Mouse (Mus musculus) lung, postnatal 0 days (tissue): ENCODE results near the gene B3galt4. TPM values are rescaled to one million over a fixed set of nuclear protein-coding genes. Genes with fewer than 3 reads are reported as not detected.
"Not testable (repeated sequence)": the region's sequence is repeated elsewhere in the genome, so short reads cannot be mapped to it uniquely, and the experiment has no call there.

Source experiments
- ATAC-seq: fragments of 200-750 bp; cut with Nextera tagmentation; 2 replicates; pipeline ENCODE4 v1.8.0; 2017; ENCODE audit warnings: moderate library complexity
- DNase-seq: peaks from one replicate; pipeline ENCODE4 v3.0.0-alpha.2; 2016; ENCODE audit warnings: low spot score
- H3K27ac ChIP-seq: fragments of 300-500 bp; sonication (generic); 2 replicates; pipeline ENCODE4 v1.5.1; 2014; ENCODE audit warnings: antibody characterized with exemption, mild to moderate bottlenecking, low read length, mixed read lengths
- H3K27me3 ChIP-seq: fragments of 300-500 bp; sonication (generic); replicated peaks from 2 replicates; pipeline ENCODE4 v1.6.1; 2014; ENCODE audit warnings: low read length, mixed read lengths; ENCODE audit not compliant: insufficient read depth
- H3K36me3 ChIP-seq: fragments of 300-500 bp; sonication (generic); 2 replicates; pipeline ENCODE4 v1.6.1; 2014; ENCODE audit warnings: low read length, mixed read lengths; ENCODE audit not compliant: insufficient read depth
- H3K4me1 ChIP-seq: fragments of 300-500 bp; sonication (generic); 2 replicates; pipeline ENCODE4 v1.6.1; 2014; ENCODE audit warnings: antibody characterized with exemption, low read depth, low read length, mixed read lengths; ENCODE audit not compliant: insufficient read depth
- H3K4me2 ChIP-seq: fragments of 300-500 bp; sonication (generic); replicated peaks from 2 replicates; pipeline ENCODE4 v1.6.1; 2014; ENCODE audit warnings: low read depth, mild to moderate bottlenecking, low read length, moderate library complexity, mixed read lengths
- H3K4me3 ChIP-seq: fragments of 300-500 bp; sonication (generic); 2 replicates; pipeline ENCODE4 v1.5.1; 2014; ENCODE audit warnings: low read depth, low read length
- H3K9ac ChIP-seq: fragments of 300-500 bp; sonication (generic); replicated peaks from 2 replicates; pipeline ENCODE4 v1.6.1; 2014; ENCODE audit warnings: low read depth, mild to moderate bottlenecking
- H3K9me3 ChIP-seq: fragments of 300-500 bp; sonication (generic); 2 replicates; pipeline ENCODE4 v1.6.1; 2016; ENCODE audit warnings: low read length, mixed read lengths
- CTCF ChIP-seq: IDR thresholded peaks from 2 replicates; pipeline ENCODE4 v1.5.1; 2016; ENCODE audit warnings: antibody characterized with exemption, mild to moderate bottlenecking
- EP300 ChIP-seq: IDR thresholded peaks from 2 replicates; pipeline ENCODE4 v1.6.1; 2016; ENCODE audit warnings: antibody characterized with exemption, mild to moderate bottlenecking, control low read depth
- WGBS: fragments of 180-500 bp; shearing (Covaris S2); extraction: QIAGEN DNeasy Blood & Tissue Kit; methylation state at CpG from one replicate; pipeline ENCODE4 v1.1.7; 2014; 5-methylcytosine and 5-hydroxymethylcytosine counted together
- polyA plus RNA-seq: library from polyadenylated mRNA; unstranded; fragments of >200 nt; fragmentation: Nextera tagmentation; extraction: Ambion mirVana; gene quantifications from 2 replicates; pipeline ENCODE4 v1.2.1, GENCODE M21; 2015

The B3galt4 gene
- polyA plus RNA-seq, 1 experiment from 2014 or later: 12.0 TPM

DNA sequence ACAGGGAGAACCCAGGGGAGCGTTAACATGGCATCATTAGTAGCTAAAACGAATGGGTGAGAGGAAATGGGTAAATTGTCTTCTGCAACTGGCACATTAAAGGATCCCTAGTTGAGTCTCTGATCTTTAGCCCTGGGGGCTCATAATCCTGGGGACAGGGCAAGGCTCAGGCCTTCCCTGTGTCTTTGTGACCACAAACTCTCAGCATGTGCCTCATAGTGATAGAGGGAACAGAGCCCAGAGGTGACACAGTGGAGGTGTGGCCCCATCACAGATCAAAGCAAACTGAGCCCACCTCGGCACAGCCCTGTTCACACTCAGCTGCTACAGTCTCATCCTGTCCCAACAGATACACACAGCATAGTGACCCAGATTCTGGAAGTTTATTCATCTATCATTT is 44.4 kb upstream of the B3galt4 start:
- no peak overlapping the region for H3K27ac ChIP-seq
- no peak overlapping the region for H3K4me3 ChIP-seq
- 51% methylated on average over 3 of the region's 3 CpGs for WGBS
- H3K4me1 ChIP-seq: no peaks in the 10 kb centered on the region
- H3K36me3 ChIP-seq: no peaks in the 10 kb centered on the region
- no peak overlapping the region for H3K9ac ChIP-seq
- DNase-seq (no peak), ATAC-seq (no peak)
- TF ChIP-seq EP300 (no peak), CTCF (no peak)
- no peaks in the 10 kb centered on the region for H3K9me3 ChIP-seq
- H3K4me2 ChIP-seq: no peak overlapping the region
- no peaks in the 10 kb centered on the region for H3K27me3 ChIP-seq

DNA sequence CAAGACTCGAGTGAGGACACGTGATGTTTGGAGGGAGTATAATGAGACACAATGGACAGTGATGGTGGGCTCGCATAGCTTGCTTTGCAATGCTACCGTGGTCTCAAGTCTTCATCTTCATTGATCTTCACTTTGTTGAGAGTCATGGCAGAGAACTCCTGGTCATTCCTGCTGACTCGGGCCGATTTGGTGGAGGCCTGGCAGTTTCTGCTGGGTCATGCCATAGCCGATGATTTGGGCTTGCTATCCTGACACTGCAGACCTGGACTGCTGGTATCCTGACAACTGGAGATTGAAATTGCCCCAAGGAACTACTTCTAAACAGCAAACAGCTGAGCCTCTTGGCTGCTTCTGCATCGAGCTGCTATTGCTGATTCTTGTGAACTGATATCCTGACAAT is 43.7 kb upstream of the B3galt4 start:
- Histone ChIP-seq H3K9ac (no peak overlapping the region), H3K36me3 (no peaks in the 10 kb centered on the region), H3K4me3 (no peak overlapping the region), H3K27ac (no peak overlapping the region), H3K9me3 (no peaks in the 10 kb centered on the region), H3K4me1 (no peaks in the 10 kb centered on the region), H3K4me2 (no peak overlapping the region), H3K27me3 (no peaks in the 10 kb centered on the region)
- no peak for DNase-seq
- ATAC-seq: no peak
- WGBS: 86% methylated on average over 8 of the region's 8 CpGs
- TF ChIP-seq CTCF (no peak), EP300 (no peak)

DNA sequence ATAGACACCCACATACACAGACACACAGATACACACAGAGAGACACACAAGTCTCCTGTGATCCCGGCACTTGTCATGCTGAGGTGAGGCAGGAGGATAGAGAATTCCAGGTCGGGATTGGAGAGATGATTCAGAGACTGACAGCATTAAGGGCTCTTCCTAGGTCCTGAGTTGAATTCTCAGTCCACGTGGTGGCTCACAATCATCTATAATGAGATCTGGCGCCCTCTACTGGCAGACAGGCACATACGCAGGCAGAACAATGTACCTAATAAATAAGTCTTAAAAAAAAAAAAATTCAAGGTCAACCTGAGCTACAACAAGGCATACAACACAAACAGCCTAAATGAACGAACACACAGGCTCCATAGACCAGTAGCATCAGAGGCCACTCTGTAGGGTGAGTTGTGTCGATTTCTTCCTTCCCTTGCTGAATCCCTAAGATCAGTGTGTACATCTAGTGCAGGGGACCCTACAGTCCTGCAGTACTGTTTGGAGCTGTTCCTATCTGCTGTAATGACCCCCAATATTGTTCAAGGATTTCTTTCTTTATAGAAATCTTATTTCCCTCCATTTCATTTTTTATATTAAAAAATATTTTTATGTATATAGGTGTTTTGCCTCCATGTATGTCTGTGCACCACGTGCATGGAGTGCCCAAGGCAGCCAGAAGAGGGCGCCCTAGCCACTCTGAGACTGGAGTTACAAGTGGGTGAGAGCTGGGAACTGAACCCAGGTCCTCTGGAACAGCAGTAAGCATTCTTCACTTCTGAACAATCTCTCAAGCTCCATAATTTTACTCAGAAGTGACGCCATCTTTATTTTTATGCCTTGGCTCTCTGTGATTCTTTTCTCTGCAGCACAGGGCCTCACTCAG is 40.7 kb upstream of the B3galt4 start:
- 32% methylated on average over 10 of the region's 10 CpGs for WGBS
- H3K4me3 ChIP-seq: no peak overlapping the region
- H3K4me1 ChIP-seq: no peaks in the 10 kb centered on the region
- no peak overlapping the region for H3K27ac ChIP-seq
- ATAC-seq (peak; percentile 44), DNase-seq (peak; percentile 85)
- TF ChIP-seq EP300 (no peak), CTCF (peak; percentile 84)
- H3K27me3 ChIP-seq: no peaks in the 10 kb centered on the region
- no peak overlapping the region for H3K9ac ChIP-seq
- H3K9me3 ChIP-seq: no peaks in the 10 kb centered on the region
- H3K36me3 ChIP-seq: no peaks in the 10 kb centered on the region
- H3K4me2 ChIP-seq: no peak overlapping the region

DNA sequence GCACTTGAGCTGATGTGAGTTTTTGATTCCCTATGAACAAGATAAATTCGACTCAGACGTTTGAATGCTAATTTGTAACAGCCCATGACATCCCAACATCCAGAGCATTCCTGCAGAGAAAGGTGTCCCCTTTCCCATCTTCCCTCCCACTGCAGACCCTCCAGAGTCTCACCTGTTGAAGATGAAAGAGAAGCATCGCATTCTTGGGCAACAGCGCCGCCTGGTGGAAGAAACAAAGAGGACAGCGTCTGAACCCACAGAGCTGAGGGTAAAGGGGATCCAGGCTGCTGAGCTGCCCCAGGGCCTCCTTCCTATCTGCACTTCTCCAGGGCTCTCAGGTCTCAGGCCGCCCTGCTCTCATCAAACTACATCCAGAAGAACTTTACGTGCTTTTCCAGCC is 30.8 kb upstream of the B3galt4 start:
- DNase-seq: peak; percentile 31
- not testable (repeated sequence) for H3K4me3 ChIP-seq, H3K4me2 ChIP-seq

DNA sequence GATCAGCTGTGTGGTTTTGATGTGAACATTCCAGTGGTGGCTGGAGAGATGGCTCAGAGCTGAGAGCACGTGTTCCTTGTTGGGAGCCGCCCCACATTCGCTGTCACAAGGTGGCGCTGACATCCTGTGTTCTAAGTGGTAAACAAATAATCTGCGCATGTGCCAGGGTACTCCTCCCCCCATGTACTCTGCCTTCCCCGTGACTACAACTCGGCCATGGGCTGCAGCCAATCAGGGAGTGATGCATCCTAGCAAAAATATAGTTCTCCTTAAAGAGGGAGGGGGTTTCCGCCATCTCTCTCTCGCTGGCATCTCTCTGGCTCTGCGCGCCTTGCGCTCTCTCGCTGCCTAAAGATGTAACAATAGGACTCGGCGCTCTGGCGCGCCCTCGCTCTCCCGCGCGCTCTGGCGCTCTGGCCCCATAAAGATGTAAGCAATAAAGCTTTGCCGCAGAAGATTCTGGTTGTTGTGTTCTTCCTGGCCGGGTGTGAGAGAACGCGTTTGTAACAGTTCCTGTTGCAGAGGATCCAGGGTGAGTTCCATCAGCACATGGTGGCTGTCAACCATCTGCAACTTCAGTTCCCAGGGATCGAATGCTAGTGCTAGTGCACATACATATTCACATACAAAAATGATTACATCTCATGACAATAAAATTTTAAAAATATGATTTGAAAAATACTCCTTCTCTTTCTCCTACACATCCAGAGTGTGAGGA is 30.1 kb upstream of the B3galt4 start:
- not testable (repeated sequence) for H3K9me3 ChIP-seq, H3K9ac ChIP-seq, H3K27me3 ChIP-seq, H3K4me1 ChIP-seq, H3K36me3 ChIP-seq
- DNase-seq (peak; percentile 97), ATAC-seq (peak; percentile 88)
- TF ChIP-seq CTCF: peak; percentile 60
- peak; percentile 24; the same call in 1 of the 2 replicates for TF ChIP-seq EP300
- under 1% methylated on average over 27 of the region's 27 CpGs for WGBS
- H3K27ac ChIP-seq: peak overlapping the region; percentile 51; the same call in 1 of the 2 replicates
- peak overlapping the region; percentile 52 for H3K4me2 ChIP-seq
- peak overlapping the region; percentile 38 for H3K4me3 ChIP-seq

More for the DNA sequence above, 30.8 kb upstream of the B3galt4 start:
- H3K4me1 ChIP-seq, H3K27ac ChIP-seq, H3K36me3 ChIP-seq, H3K9me3 ChIP-seq, H3K27me3 ChIP-seq, ATAC-seq, H3K9ac ChIP-seq: not testable (repeated sequence)
- WGBS: 10% methylated on average over 8 of the region's 8 CpGs
- TF ChIP-seq CTCF: peak; percentile 88

DNA sequence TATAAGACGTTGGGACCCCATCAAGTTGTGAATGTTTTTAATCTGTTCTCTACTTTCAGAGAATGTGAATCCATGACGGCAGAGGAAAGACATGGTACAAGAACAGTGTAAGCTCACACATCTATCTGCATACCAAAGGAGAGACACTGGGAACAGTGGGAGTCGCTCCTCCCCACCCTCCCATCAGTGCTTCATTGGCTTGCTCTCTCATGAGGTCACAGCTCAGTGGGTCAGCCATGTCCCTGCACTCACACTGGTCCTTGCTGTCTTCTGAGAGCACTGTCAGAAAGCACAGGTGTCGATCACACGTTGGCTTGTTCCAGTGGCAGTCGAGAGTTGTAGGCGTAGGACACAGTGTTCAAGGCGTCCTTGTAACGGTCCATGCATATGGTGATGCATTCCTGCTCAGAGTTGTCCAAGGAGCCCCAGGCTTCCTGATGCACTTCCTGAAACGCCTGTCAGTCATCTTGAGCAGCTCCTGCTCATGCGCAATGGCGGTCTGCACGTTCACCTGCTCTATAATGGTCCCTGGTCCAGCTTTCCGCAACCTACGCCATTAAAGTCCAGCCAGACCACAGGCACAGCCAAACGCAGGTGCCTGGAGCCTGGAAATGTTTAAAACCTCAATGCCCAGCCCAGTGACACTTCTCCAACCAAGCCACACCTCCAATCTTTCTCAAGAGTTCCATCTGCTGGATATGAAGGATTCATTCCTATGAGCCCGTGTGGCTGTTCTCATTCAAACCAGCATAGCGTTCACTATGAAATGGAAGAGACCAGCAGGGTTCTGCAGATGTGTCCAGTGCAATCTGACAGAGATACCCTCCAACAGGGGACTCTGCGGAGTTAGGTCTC is 29.1 kb upstream of the B3galt4 start:
- DNase-seq (peak; percentile 55), ATAC-seq (no peak)
- no peak for TF ChIP-seq CTCF
- no peak for TF ChIP-seq EP300
- H3K27ac ChIP-seq: peak overlapping the region; percentile 47
- no peak overlapping the region for H3K4me3 ChIP-seq
- peaks cover 9% of the 10 kb centered on the region; the same call in 1 of the 2 replicates for H3K4me1 ChIP-seq
- no peaks in the 10 kb centered on the region for H3K9me3 ChIP-seq
- H3K4me2 ChIP-seq: no peak overlapping the region; the same call in 1 of the 2 replicates
- no peak overlapping the region for H3K9ac ChIP-seq
- 66% methylated on average over 19 of the region's 19 CpGs for WGBS
- H3K36me3 ChIP-seq: no peaks in the 10 kb centered on the region
- H3K27me3 ChIP-seq: no peaks in the 10 kb centered on the region
